Mouse (Mus musculus): Measurements from ENCODE around the gene Slc12a7. TPM values are rescaled to one million over a fixed set of nuclear protein-coding genes. Genes with fewer than 3 reads are reported as not detected.

Gene Slc12a7
- polyA plus RNA-seq, 1 experiment from 2014 or later = 25.3 TPM

DNA sequence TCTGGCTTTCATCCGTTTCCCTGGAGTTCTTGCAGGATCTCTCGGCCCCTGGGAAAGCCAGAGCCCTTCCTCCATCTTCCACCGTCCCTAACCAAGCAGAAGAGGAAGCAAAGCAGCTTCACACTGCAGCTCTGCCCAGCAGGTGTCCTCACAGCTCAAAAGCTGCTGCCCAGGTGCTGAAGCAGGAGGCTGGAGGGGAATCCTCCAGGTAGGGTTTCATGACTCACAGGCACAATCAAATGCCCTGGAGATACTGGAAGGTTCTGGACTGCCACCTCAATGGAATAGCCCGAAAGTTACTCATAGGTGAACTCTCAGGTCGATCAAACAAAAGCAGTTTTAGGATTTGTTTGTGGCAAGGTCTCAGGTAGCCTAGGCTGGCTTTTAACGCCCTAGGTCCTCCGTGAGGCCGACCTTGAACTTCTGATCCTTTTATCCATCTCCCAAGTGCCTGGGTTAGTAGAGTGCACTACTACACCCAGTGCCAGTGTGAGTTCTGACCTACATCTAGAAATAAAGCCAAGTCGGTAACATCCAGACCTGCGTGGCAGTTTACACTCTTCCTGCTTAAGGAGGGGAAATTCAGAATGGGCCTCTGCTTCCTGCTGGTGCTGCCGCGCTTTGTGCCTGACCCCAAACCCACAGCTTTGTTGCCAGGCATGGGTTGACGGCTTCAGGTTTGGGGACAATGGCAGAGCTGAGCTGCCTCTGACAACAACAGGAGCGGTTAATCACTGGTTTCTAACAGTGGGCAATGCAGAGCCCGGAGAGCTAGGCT lies 16.0 kb downstream of the Slc12a7 start:
- Histone ChIP-seq H3K4me3 (replicated peaks) (no peak overlapping the region), H3K4me2 (replicated peaks) (no peak overlapping the region), H3K27me3 (replicated peaks) (0 out of 2 replicates have a peak, but pooled peaks cover 3% of the 10 kb centered on the region), H3K36me3 (no peaks in the 10 kb centered on the region), H3K27ac (no peak overlapping the region), H3K9me3 (no peaks in the 10 kb centered on the region), H3K9ac (no peak overlapping the region), H3K4me1 (replicated peaks) (0 out of 2 replicates have a peak, but pooled peaks cover 2% of the 10 kb centered on the region)
- WGBS = 42% methylated on average over 15 of the region's 15 CpGs
- ATAC-seq = peak; percentile 65

DNA sequence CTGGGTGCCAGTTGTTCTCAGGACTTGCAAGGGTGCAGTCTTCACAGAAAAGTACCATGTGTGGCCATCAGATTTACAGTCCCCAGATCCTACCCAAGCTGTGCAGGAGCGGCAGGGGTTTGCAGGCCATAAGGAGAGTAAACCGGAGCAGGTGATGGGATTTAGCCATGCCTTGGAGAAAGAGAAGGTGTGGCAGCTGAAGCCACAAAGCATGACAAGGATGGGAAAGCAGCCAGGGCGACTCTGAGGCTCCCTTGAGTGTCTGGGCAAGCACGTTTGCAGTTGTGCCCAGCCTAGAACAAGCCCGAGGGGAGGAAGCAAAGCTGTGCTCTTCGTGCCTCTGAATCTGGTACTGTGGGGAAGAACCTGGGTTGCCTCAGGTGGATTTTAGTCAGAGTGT lies 17.5 kb downstream of the Slc12a7 start:
- no peaks in the 10 kb centered on the region for H3K27me3 ChIP-seq (replicated peaks)
- no peak for ATAC-seq
- H3K4me3 ChIP-seq (replicated peaks) = no peak overlapping the region
- H3K9ac ChIP-seq = no peak overlapping the region
- no peaks in the 10 kb centered on the region for H3K9me3 ChIP-seq
- H3K4me2 ChIP-seq (replicated peaks) = no peak overlapping the region
- no peaks in the 10 kb centered on the region for H3K36me3 ChIP-seq
- H3K4me1 ChIP-seq (replicated peaks) = 0 out of 2 replicates have a peak, but pooled peaks cover 2% of the 10 kb centered on the region
- no peak overlapping the region for H3K27ac ChIP-seq
- WGBS = 64% methylated on average over 6 of the region's 6 CpGs

DNA sequence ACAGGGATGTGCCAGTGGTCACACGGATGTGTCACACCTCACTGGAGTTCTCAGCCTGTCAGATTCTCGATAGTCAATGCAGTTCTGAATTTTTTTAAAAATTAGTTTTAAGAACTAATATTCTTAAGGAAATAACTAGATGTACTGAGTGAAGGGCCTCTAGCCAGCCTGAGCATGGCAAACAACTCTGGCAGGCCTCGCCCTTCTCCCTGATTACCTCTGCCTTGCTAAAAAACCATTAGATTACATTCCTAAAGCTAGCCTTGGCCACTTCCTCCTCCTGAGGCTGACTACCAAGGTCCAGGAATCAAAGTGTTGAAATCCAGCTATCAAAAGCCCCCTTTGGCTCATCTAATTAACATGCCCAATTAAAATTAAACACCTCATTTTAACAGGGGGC lies 18.4 kb downstream of the Slc12a7 start:
- no peak overlapping the region for H3K9ac ChIP-seq
- 81% methylated on average over 3 of the region's 3 CpGs for WGBS
- ATAC-seq = 0 out of 2 replicates have a peak, but pooled peaks have one; percentile 31
- H3K4me3 ChIP-seq (replicated peaks) = no peak overlapping the region
- H3K9me3 ChIP-seq = no peaks in the 10 kb centered on the region
- 0 out of 2 replicates have a peak, but pooled peaks cover 4% of the 10 kb centered on the region for H3K4me1 ChIP-seq (replicated peaks)
- H3K27me3 ChIP-seq (replicated peaks) = no peaks in the 10 kb centered on the region
- H3K4me2 ChIP-seq (replicated peaks) = no peak overlapping the region
- H3K36me3 ChIP-seq = no peaks in the 10 kb centered on the region
- no peak overlapping the region for H3K27ac ChIP-seq

DNA sequence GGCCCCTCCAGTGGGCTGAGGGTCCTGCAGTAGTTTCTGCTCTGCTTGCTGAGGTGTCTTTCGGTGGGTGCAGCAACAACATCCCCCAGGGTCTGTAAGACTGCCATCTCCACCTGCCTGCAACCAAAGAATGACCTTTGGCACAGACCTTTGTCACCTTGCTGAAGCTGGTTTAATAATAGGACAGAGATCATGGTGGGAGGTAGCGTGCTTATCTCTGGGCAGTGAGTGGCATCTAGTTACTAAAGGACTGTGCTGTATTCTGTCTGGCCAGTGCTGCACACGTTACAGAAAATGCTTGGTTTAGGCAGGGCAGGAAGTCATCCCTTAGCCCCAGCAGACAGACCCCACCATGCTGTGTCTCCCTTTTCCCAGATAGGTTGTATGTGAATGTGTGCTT lies 22.9 kb downstream of the Slc12a7 start:
- Histone ChIP-seq H3K4me3 (replicated peaks) (no peak overlapping the region), H3K36me3 (no peaks in the 10 kb centered on the region), H3K27me3 (replicated peaks) (no peaks in the 10 kb centered on the region), H3K4me1 (replicated peaks) (0 out of 2 replicates have a peak, but pooled peaks cover 2% of the 10 kb centered on the region), H3K9ac (no peak overlapping the region), H3K9me3 (no peaks in the 10 kb centered on the region), H3K27ac (0 out of 2 replicates have a peak overlapping the region, but pooled peaks have one; percentile 32), H3K4me2 (replicated peaks) (peak overlapping the region; percentile 13; the same call in 1 of the 2 replicates)
- 46% methylated on average over 3 of the region's 3 CpGs for WGBS
- ATAC-seq = peak; percentile 62

DNA sequence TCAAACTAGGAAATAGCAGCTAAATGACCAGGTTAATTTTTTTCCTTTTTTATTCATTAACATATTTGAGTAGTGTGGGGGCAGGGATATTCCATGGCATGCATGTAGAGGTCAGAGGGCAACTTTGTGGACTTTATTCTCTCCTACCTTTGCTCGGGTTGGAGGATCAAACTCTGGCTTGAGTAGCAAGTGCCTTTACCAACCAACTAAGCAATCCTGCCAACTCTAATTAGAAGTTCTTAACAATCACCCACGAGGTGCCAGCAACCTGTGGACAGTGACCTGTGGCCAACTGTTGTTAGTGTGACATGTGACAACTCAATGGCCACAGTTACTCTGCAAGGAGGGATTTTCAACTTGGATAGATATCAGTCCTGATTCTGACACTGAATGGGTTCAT lies 24.0 kb downstream of the Slc12a7 start:
- H3K27me3 ChIP-seq (replicated peaks) = no peaks in the 10 kb centered on the region
- no peaks in the 10 kb centered on the region for H3K36me3 ChIP-seq
- no peak overlapping the region for H3K27ac ChIP-seq
- no peak overlapping the region for H3K4me3 ChIP-seq (replicated peaks)
- no peaks in the 10 kb centered on the region for H3K9me3 ChIP-seq
- ATAC-seq = no peak
- no peak overlapping the region for H3K9ac ChIP-seq
- WGBS = 70% methylated on average over 2 of the region's 2 CpGs
- 0 out of 2 replicates have a peak, but pooled peaks cover 2% of the 10 kb centered on the region for H3K4me1 ChIP-seq (replicated peaks)
- no peak overlapping the region for H3K4me2 ChIP-seq (replicated peaks)

DNA sequence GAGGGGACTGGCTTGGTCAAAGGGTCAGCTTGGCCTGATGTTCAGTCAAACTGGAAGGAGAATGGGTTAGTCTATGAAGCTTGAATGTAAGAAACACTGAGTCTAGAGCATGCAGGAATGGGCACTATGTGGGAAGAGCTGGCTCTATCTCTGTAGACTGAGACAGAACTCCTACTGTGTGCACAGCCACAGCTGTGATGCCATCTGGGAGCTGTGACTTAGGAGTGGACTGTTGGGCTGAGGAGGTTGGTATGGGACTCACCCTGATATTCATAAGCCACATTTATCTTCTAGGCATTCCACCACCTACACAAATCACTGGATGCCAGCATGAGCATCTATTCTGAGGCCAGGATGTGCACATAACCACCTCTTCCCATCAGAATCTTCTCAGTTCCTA lies 24.5 kb downstream of the Slc12a7 start:
- Histone ChIP-seq H3K4me1 (replicated peaks) (0 out of 2 replicates have a peak, but pooled peaks cover 2% of the 10 kb centered on the region), H3K9me3 (no peaks in the 10 kb centered on the region), H3K4me2 (replicated peaks) (no peak overlapping the region), H3K9ac (no peak overlapping the region), H3K4me3 (replicated peaks) (no peak overlapping the region), H3K36me3 (no peaks in the 10 kb centered on the region), H3K27me3 (replicated peaks) (no peaks in the 10 kb centered on the region), H3K27ac (no peak overlapping the region)
- no peak for ATAC-seq

DNA sequence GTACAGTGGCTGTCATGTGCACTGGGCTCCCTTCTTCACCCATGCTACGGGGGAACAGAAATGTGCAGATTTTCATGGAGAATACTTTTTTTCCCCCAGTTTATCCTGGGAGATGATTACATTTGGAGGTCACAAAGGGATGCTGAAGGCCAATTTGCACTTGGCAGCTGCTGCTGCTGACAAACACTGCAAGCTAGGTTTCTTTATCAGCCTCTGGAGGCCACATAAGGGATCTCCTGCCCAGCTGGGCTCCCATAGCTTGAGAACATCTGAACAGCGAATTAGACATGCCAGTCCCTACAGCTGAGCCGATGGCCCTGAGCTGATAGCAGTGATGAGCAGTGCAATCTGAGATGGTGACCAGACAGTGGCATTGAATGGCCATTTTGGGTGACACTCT lies 26.7 kb downstream of the Slc12a7 start:
- H3K4me2 ChIP-seq (replicated peaks) = no peak overlapping the region
- no peak overlapping the region for H3K27ac ChIP-seq
- ATAC-seq = no peak
- H3K9ac ChIP-seq = no peak overlapping the region
- no peak overlapping the region for H3K4me3 ChIP-seq (replicated peaks)
- WGBS = 80% methylated on average over 3 of the region's 3 CpGs
- H3K4me1 ChIP-seq (replicated peaks) = peaks cover 9% of the 10 kb centered on the region
- no peaks in the 10 kb centered on the region for H3K36me3 ChIP-seq
- H3K27me3 ChIP-seq (replicated peaks) = no peaks in the 10 kb centered on the region
- no peaks in the 10 kb centered on the region for H3K9me3 ChIP-seq

DNA sequence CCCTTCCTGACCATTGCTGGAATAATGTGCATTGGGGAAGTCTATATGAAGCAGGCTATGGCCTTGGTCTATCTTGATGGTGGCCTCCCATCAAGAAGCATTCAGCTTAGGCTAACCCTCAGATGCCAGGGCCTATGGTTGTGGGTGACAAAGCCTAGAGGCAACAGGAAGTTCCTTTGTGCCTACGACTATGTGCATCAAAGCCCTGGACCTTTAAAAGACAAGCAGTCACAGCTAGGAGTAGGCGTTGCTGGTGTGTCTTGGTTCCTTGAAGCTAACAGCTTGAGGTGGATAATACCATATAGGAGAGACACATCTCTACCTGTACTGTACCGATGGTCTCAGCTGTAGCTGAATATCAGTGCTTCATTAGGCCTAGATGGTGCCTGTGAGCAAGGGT lies 27.2 kb downstream of the Slc12a7 start:
- Histone ChIP-seq H3K27ac (no peak overlapping the region), H3K4me1 (replicated peaks) (peaks cover 14% of the 10 kb centered on the region), H3K9ac (no peak overlapping the region), H3K36me3 (no peaks in the 10 kb centered on the region), H3K4me2 (replicated peaks) (no peak overlapping the region), H3K4me3 (replicated peaks) (no peak overlapping the region), H3K9me3 (no peaks in the 10 kb centered on the region), H3K27me3 (replicated peaks) (no peaks in the 10 kb centered on the region)
- no peak for ATAC-seq
- 90% methylated on average over 3 of the region's 3 CpGs for WGBS

DNA sequence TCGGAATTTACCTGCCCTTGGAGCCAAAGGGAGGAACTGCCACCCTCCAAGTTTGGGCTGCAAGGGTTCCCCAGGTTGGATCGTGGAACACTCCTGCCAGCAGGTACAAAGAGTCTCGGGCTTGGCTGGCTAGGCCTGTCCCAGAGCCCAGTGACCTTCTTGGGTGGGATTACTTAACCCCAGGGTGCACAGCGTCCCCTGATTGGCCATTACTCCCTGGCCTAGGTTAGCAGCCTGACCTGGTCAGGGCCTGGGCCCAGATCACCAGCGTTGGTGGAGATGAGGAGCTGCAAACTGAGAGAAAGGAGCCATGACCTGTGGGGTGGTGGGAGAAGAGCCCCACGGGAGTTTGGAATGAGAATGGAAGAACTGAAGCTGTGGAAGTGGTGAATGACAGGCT lies 30.0 kb downstream of the Slc12a7 start:
- H3K27me3 ChIP-seq (replicated peaks) = no peaks in the 10 kb centered on the region
- H3K4me1 ChIP-seq (replicated peaks) = peaks cover 32% of the 10 kb centered on the region
- H3K4me2 ChIP-seq (replicated peaks) = peak overlapping the region; percentile 90
- H3K9me3 ChIP-seq = no peaks in the 10 kb centered on the region
- H3K4me3 ChIP-seq (replicated peaks) = peak overlapping the region; percentile 79
- 0 out of 2 replicates have a peak overlapping the region, but pooled peaks have one; percentile 28 for H3K9ac ChIP-seq
- peak; percentile 10 for ATAC-seq
- H3K27ac ChIP-seq = peak overlapping the region; percentile 72
- H3K36me3 ChIP-seq = no peaks in the 10 kb centered on the region
- 44% methylated on average over 6 of the region's 6 CpGs for WGBS

DNA sequence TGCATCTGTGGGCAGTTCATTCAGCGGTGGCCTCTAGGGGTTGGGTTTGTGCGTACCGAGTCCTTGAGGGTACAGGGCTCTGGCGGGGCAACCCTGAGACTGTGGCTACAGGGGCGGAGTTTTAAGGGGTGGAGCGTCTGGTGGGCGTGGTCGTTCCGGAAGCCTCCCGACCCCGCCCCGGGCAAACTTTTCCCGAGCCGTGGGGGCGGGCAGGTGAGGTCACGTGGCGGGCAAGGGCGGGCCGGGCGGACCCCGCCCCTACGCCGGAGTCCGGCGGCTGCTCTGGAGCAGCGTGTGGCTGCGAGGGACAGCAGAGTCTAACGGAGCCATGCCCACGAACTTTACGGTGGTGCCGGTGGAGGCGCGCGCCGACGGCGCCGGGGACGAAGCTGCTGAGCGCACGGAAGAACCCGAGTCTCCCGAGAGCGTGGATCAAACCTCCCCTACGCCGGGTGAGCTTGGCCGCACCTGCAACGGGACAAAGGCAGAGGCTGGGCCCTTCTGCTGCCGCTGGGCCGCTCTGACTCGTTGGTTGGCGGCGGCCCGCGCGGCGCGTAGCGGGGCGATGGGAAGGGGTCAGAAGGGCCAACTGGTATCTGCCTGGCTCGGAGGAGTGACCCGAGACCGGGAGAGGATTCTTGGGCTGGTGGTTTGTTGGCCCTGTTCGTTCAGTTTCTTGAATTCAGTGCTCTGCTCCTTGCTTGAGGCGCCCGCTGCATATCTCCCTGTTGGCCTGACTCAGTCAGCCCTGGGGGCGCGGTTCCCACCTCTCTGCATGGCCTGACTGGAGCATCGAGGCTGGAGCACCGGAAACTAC lies 30.8 kb downstream of the Slc12a7 start:
- Histone ChIP-seq H3K9ac (peak overlapping the region; percentile 70), H3K27ac (peak overlapping the region; percentile 72), H3K9me3 (no peaks in the 10 kb centered on the region), H3K4me1 (replicated peaks) (peaks cover 39% of the 10 kb centered on the region), H3K4me2 (replicated peaks) (peak overlapping the region; percentile 90), H3K36me3 (no peaks in the 10 kb centered on the region), H3K4me3 (replicated peaks) (peak overlapping the region; percentile 79), H3K27me3 (replicated peaks) (no peaks in the 10 kb centered on the region)
- under 1% methylated on average over 70 of the region's 70 CpGs for WGBS
- peak; percentile 94 for ATAC-seq

DNA sequence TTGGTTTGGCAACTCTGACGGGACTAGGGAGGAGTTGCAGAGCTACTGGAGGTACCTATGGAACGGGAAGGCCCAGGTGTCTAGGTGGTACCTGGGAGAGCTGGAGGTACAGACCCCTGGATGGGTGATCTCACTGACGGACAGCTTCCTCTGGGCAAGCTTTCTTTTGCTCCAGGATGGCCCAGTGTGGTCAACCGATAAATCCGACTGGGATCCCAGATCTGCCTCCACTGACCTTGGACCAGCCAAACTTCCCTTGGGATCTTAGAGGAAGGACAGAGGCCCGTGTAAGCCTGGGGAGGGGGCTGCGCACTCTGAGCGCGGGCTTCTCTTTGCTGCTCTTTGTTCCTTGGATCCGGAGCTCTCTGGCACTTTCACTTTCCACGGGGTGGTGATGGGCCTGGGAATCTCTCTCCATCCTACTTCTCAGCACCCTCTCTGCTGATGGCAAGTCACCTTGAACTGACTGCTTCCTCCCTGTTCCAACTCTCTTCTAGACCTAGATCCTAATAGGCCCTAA lies 31.4 kb downstream of the Slc12a7 start:
- ATAC-seq = no peak
- 2% methylated on average over 11 of the region's 11 CpGs for WGBS
- H3K4me1 ChIP-seq (replicated peaks) = peaks cover 43% of the 10 kb centered on the region

DNA sequence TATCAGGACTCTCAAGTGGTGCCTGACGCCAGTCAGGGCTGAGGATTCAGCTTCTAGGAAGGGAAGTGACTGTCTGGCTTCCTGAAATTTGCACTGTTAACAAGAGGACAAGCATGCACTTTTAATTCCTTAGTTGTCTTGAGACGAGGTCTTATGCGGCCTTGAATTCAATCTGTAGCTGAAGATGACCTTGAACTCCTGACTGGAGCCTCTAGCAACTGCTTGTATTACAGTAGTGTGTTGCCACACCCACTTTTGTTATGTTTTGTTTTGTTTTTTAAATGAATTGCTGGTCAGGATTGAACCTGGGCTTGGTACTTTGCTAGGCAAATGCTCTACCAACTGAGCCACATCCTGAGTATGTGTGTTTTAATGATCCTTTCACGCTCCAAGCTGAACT lies 32.5 kb downstream of the Slc12a7 start:
- H3K27me3 ChIP-seq (replicated peaks) = no peaks in the 10 kb centered on the region
- peak overlapping the region; percentile 90 for H3K4me2 ChIP-seq (replicated peaks)
- 45% methylated on average over 4 of the region's 4 CpGs for WGBS
- H3K36me3 ChIP-seq = no peaks in the 10 kb centered on the region
- H3K9ac ChIP-seq = peak overlapping the region; percentile 70; the same call in 1 of the 2 replicates
- H3K9me3 ChIP-seq = no peaks in the 10 kb centered on the region
- ATAC-seq = no peak
- peak overlapping the region; percentile 79 for H3K4me3 ChIP-seq (replicated peaks)
- no peak overlapping the region for H3K27ac ChIP-seq
- H3K4me1 ChIP-seq (replicated peaks) = peaks cover 43% of the 10 kb centered on the region

More for the DNA sequence above, 31.4 kb downstream of the Slc12a7 start:
- Histone ChIP-seq H3K27ac (peak overlapping the region; percentile 72), H3K4me3 (replicated peaks) (peak overlapping the region; percentile 79), H3K9ac (peak overlapping the region; percentile 70), H3K9me3 (no peaks in the 10 kb centered on the region), H3K27me3 (replicated peaks) (no peaks in the 10 kb centered on the region), H3K4me2 (replicated peaks) (peak overlapping the region; percentile 90), H3K36me3 (no peaks in the 10 kb centered on the region)
